Mouse (Mus musculus) gastrocnemius, adult 8-10 months (tissue): ENCODE data around the gene Rock2. TPM values are rescaled to one million over a fixed set of nuclear protein-coding genes. Genes with fewer than 3 reads are reported as not detected.

Source experiments
- total RNA-seq, 4 experiments: library from RNA; stranded (reverse); gene quantifications; 2 replicates each; pipeline ENCODE4 v1.2.4; 2022

Rock2 gene
- total RNA-seq, 4 experiments from 2014 or later: 76.4 to 106 (median 80.8) TPM

Other genes with a start within 250 kb of the Rock2 start
- gene Ntsr2, start 241.5 kb upstream of the Rock2 start, total RNA-seq: 1 to 10 TPM; 1.1 to 2.8 (median 2.1) TPM
- gene Greb1, start 94.0 kb upstream of the Rock2 start, total RNA-seq: 1 to 10 TPM in 3 of 4 experiments, under 1 TPM in 1; 0.27 to 5.3 (median 1.1) TPM
- gene E2f6, start 83.9 kb upstream of the Rock2 start, total RNA-seq: 100 to 1,000 TPM; 136 to 196 (median 151) TPM
- gene Pqlc3, start 105.5 kb downstream of the Rock2 start, total RNA-seq: 1 to 10 TPM in 2 of 4 experiments, under 1 TPM in 2; 0.48 to 2.3 (median 1.0) TPM
- gene 2410004P03Rik, start 116.8 kb downstream of the Rock2 start, total RNA-seq: not detected